Mouse (Mus musculus) forebrain, embryonic 12.5 days (tissue): ENCODE results near the gene Wnt9a. TPM values are rescaled to one million over a fixed set of nuclear protein-coding genes. Genes with fewer than 3 reads are reported as not detected.
"Not testable (repeated sequence)": the region's sequence is repeated elsewhere in the genome, so short reads cannot be mapped to it uniquely, and the experiment has no call there.

Experiments
- ATAC-seq: fragments of 200-750 bp; cut with Nextera tagmentation; 2 replicates; pipeline ENCODE4 v1.8.0; 2017; ENCODE audit warnings: moderate TSS enrichment; ENCODE audit not compliant: low FRiP score
- H3K27ac ChIP-seq: fragments of 300-500 bp; sonication (generic); 2 replicates; pipeline ENCODE4 v1.5.1; 2016; ENCODE audit warnings: mild to moderate bottlenecking
- H3K27me3 ChIP-seq: fragments of 300-500 bp; sonication (generic); 2 replicates; pipeline ENCODE4 v1.6.1; 2016; ENCODE audit warnings: mild to moderate bottlenecking
- H3K36me3 ChIP-seq: fragments of 300-500 bp; sonication (generic); replicated peaks from 2 replicates; pipeline ENCODE4 v1.6.1; 2016; ENCODE audit warnings: mild to moderate bottlenecking
- H3K4me1 ChIP-seq: fragments of 300-500 bp; sonication (generic); 2 replicates; pipeline ENCODE4 v1.6.1; 2016
- H3K4me2 ChIP-seq: fragments of 300-500 bp; sonication (generic); 2 replicates; pipeline ENCODE4 v1.6.1; 2016; ENCODE audit warnings: mild to moderate bottlenecking, moderate library complexity
- H3K4me3 ChIP-seq: fragments of 300-500 bp; sonication (generic); replicated peaks from 2 replicates; pipeline ENCODE4 v1.5.1; 2016; ENCODE audit warnings: mild to moderate bottlenecking
- H3K9ac ChIP-seq: fragments of 300-500 bp; sonication (generic); 2 replicates; pipeline ENCODE4 v1.6.1; 2016; ENCODE audit warnings: mild to moderate bottlenecking
- H3K9me3 ChIP-seq: fragments of 300-500 bp; sonication (generic); 2 replicates; pipeline ENCODE4 v1.6.1; 2016
- WGBS: fragments of 180-500 bp; shearing (Covaris S2); methylation state at CpG from one replicate; pipeline ENCODE4 v1.1.7; 2016; 5-methylcytosine and 5-hydroxymethylcytosine counted together
- polyA plus RNA-seq: library from polyadenylated mRNA; unstranded; fragments of >200 nt; fragmentation: Nextera tagmentation; extraction: Ambion mirVana; gene quantifications from 2 replicates; pipeline ENCODE4 v1.2.1, GENCODE M21; 2016

The Wnt9a gene
- polyA plus RNA-seq, 1 experiment from 2014 or later = 5.3 TPM

- Histone ChIP-seq H3K9me3 (no peaks in the 10 kb centered on the region), H3K9ac (no peak overlapping the region), H3K27ac (no peak overlapping the region), H3K27me3 (peaks cover 82% of the 10 kb centered on the region), H3K36me3 (no peaks in the 10 kb centered on the region), H3K4me3 (no peak overlapping the region), H3K4me2 (no peak overlapping the region), H3K4me1 (no peaks in the 10 kb centered on the region)
- 67% methylated on average over 5 of the region's 5 CpGs for WGBS
- no peak for ATAC-seq
Measured at GRCm38 (mm10) chr11:59282111-59282510, 24.6 kb upstream of the Wnt9a start.

GRCm38 (mm10) chr11:59282933-59283332, 23.8 kb upstream of the Wnt9a start:
- WGBS = 74% methylated on average over 10 of the region's 10 CpGs
- ATAC-seq = no peak
- no peaks in the 10 kb centered on the region for H3K36me3 ChIP-seq
- no peak overlapping the region for H3K9ac ChIP-seq
- H3K9me3 ChIP-seq = no peaks in the 10 kb centered on the region
- H3K4me1 ChIP-seq = no peaks in the 10 kb centered on the region
- H3K27me3 ChIP-seq = peaks cover 86% of the 10 kb centered on the region
- H3K4me2 ChIP-seq = no peak overlapping the region
- no peak overlapping the region for H3K4me3 ChIP-seq
- H3K27ac ChIP-seq = no peak overlapping the region

GRCm38 (mm10) chr11:59284146-59284545, 22.6 kb upstream of the Wnt9a start:
- H3K9me3 ChIP-seq = no peaks in the 10 kb centered on the region
- no peak overlapping the region for H3K9ac ChIP-seq
- no peak overlapping the region for H3K27ac ChIP-seq
- WGBS = 15% methylated on average over 14 of the region's 14 CpGs
- H3K4me3 ChIP-seq = no peak overlapping the region
- ATAC-seq = no peak
- no peak overlapping the region for H3K4me2 ChIP-seq
- H3K27me3 ChIP-seq = peaks cover 95% of the 10 kb centered on the region
- peaks cover 5% of the 10 kb centered on the region; the same call in 1 of the 2 replicates for H3K4me1 ChIP-seq
- H3K36me3 ChIP-seq = no peaks in the 10 kb centered on the region

GRCm38 (mm10) chr11:59289706-59290105, 17.0 kb upstream of the Wnt9a start:
- WGBS = under 1% methylated on average over 25 of the region's 25 CpGs
- Histone ChIP-seq H3K4me1 (peaks cover 16% of the 10 kb centered on the region), H3K36me3 (no peaks in the 10 kb centered on the region), H3K27ac (0 out of 2 replicates have a peak overlapping the region, but pooled peaks have one; percentile 25), H3K9ac (no peak overlapping the region), H3K4me3 (peak overlapping the region; percentile 33), H3K4me2 (peak overlapping the region; percentile 49), H3K9me3 (no peaks in the 10 kb centered on the region), H3K27me3 (peaks cover 96% of the 10 kb centered on the region)
- ATAC-seq = no peak

- peak within 1 kb of the TSS; percentile 25; the same call in 1 of the 2 replicates for H3K27ac ChIP-seq
- no peaks in the 10 kb centered on the region for H3K36me3 ChIP-seq
- H3K4me3 ChIP-seq = peak within 1 kb of the TSS; percentile 33
- WGBS = 2% methylated on average over 36 of the region's 60 CpGs
- H3K9me3 ChIP-seq = no peaks in the 10 kb centered on the region
- no peak within 1 kb of the TSS for H3K9ac ChIP-seq
- peaks cover 16% of the 10 kb centered on the region for H3K4me1 ChIP-seq
- H3K27me3 ChIP-seq = peaks cover 92% of the 10 kb centered on the region
- ATAC-seq = no peak
- H3K4me2 ChIP-seq = peak within 1 kb of the TSS; percentile 49
Measured at GRCm38 (mm10) chr11:59290702-59291303, 15.9 kb upstream of the Wnt9a start, which contains the start of gene Wnt3a. Wnt3a (minus strand) TSS chr11:59290752.

GRCm38 (mm10) chr11:59293616-59294015, 13.1 kb upstream of the Wnt9a start:
- no peaks in the 10 kb centered on the region for H3K36me3 ChIP-seq
- H3K4me1 ChIP-seq = peaks cover 16% of the 10 kb centered on the region
- no peak overlapping the region for H3K27ac ChIP-seq
- peaks cover 93% of the 10 kb centered on the region for H3K27me3 ChIP-seq
- no peak overlapping the region for H3K4me2 ChIP-seq
- H3K4me3 ChIP-seq = no peak overlapping the region
- WGBS = 24% methylated on average over 7 of the region's 7 CpGs
- no peak overlapping the region for H3K9ac ChIP-seq
- no peak for ATAC-seq
- no peaks in the 10 kb centered on the region for H3K9me3 ChIP-seq

- Histone ChIP-seq H3K4me3 (no peak overlapping the region), H3K9me3 (no peaks in the 10 kb centered on the region), H3K27ac (no peak overlapping the region), H3K27me3 (peaks cover 79% of the 10 kb centered on the region), H3K36me3 (no peaks in the 10 kb centered on the region), H3K4me1 (no peaks in the 10 kb centered on the region), H3K4me2 (no peak overlapping the region), H3K9ac (no peak overlapping the region)
- 22% methylated on average over 7 of the region's 7 CpGs for WGBS
- peak; percentile 14; the same call in 1 of the 2 replicates for ATAC-seq
Measured at GRCm38 (mm10) chr11:59297941-59298340, 8.8 kb upstream of the Wnt9a start.

GRCm38 (mm10) chr11:59300185-59300584, 6.5 kb upstream of the Wnt9a start:
- ATAC-seq = no peak
- WGBS = 30% methylated on average over 3 of the region's 3 CpGs
- Histone ChIP-seq H3K27me3 (peaks cover 83% of the 10 kb centered on the region), H3K36me3 (no peaks in the 10 kb centered on the region), H3K9me3 (no peaks in the 10 kb centered on the region), H3K4me3 (no peak overlapping the region), H3K27ac (no peak overlapping the region), H3K9ac (no peak overlapping the region), H3K4me1 (no peaks in the 10 kb centered on the region), H3K4me2 (no peak overlapping the region)

- not testable (repeated sequence) for H3K9me3 ChIP-seq, H3K4me2 ChIP-seq, H3K9ac ChIP-seq, ATAC-seq, H3K27ac ChIP-seq, H3K4me3 ChIP-seq, H3K4me1 ChIP-seq, H3K36me3 ChIP-seq
- H3K27me3 ChIP-seq = peaks cover 85% of the 10 kb centered on the region
- WGBS = 73% methylated on average over 2 of the region's 2 CpGs
Measured at GRCm38 (mm10) chr11:59301053-59301452, 5.7 kb upstream of the Wnt9a start.

- no peak overlapping the region for H3K27ac ChIP-seq
- H3K9me3 ChIP-seq = no peaks in the 10 kb centered on the region
- no peak overlapping the region for H3K9ac ChIP-seq
- WGBS = 36% methylated on average over 9 of the region's 10 CpGs
- peaks cover 87% of the 10 kb centered on the region for H3K27me3 ChIP-seq
- no peak overlapping the region for H3K4me2 ChIP-seq
- H3K4me3 ChIP-seq = no peak overlapping the region
- peaks cover 22% of the 10 kb centered on the region for H3K4me1 ChIP-seq
- 0 out of 2 replicates have a peak, but pooled peaks have one; percentile 12 for ATAC-seq
- no peaks in the 10 kb centered on the region for H3K36me3 ChIP-seq
Measured at GRCm38 (mm10) chr11:59302700-59303569, 3.8 kb upstream of the Wnt9a start.

- WGBS = 57% methylated on average over 22 of the region's 22 CpGs
Measured at GRCm38 (mm10) chr11:59305008-59305820, 1.5 kb upstream of the Wnt9a start.

GRCm38 (mm10) chr11:59305821-59306215, 910 bp upstream of the Wnt9a start:
- peaks cover 49% of the 10 kb centered on the region for H3K4me1 ChIP-seq
- 5% methylated on average over 10 of the region's 10 CpGs for WGBS
- no peaks in the 10 kb centered on the region for H3K36me3 ChIP-seq

More at GRCm38 (mm10) chr11:59305008-59305820, 1.5 kb upstream of the Wnt9a start:
- Histone ChIP-seq H3K36me3 (no peaks in the 10 kb centered on the region), H3K27me3 (peaks cover 87% of the 10 kb centered on the region), H3K4me3 (no peak overlapping the region), H3K9ac (no peak overlapping the region), H3K4me1 (peaks cover 45% of the 10 kb centered on the region), H3K9me3 (no peaks in the 10 kb centered on the region), H3K27ac (no peak overlapping the region), H3K4me2 (peak overlapping the region; percentile 88; the same call in 1 of the 2 replicates)
- ATAC-seq = no peak

More at GRCm38 (mm10) chr11:59305821-59306215, 910 bp upstream of the Wnt9a start:
- H3K27ac ChIP-seq = no peak overlapping the region
- no peak overlapping the region for H3K4me3 ChIP-seq
- ATAC-seq = no peak
- H3K9ac ChIP-seq = no peak overlapping the region
- H3K9me3 ChIP-seq = no peaks in the 10 kb centered on the region
- H3K4me2 ChIP-seq = peak overlapping the region; percentile 88
- H3K27me3 ChIP-seq = peaks cover 82% of the 10 kb centered on the region
